Comparison of ENCODE assay signal across 8 mouse cellular contexts in genomic region chr11:84523841-84524510, GRCm38 (mm10). TPM values are rescaled to one million over a fixed set of nuclear protein-coding genes. Genes with fewer than 3 reads are reported as not detected.
DNase-seq lines count a peak whose midpoint lies in the region; ATAC-seq lines count a peak whose summit lies in the region.

No protein-coding gene starts in this region.

- peaks cover 5% of the 10 kb centered on the region for H3K4me1 ChIP-seq in brown adipose tissue, adult 24 weeks (ENCODE audit: control insufficient read depth, insufficient read depth, insufficient read length, low read length)
- peaks cover 47% of the 10 kb centered on the region for H3K4me1 ChIP-seq in heart, embryonic 13.5 days
- peaks cover 58% of the 10 kb centered on the region for H3K4me1 ChIP-seq in limb, embryonic 10.5 days
- H3K4me1 ChIP-seq in stomach, embryonic 15.5 days, result peaks cover 36% of the 10 kb centered on the region

- H3K9me3 ChIP-seq in heart, embryonic 13.5 days, result no peaks in the 10 kb centered on the region
- H3K9me3 ChIP-seq in limb, embryonic 10.5 days (replicated peaks), result no peaks in the 10 kb centered on the region
- H3K9me3 ChIP-seq in stomach, embryonic 15.5 days, result no peaks in the 10 kb centered on the region

- no peak overlapping the region for H3K9ac ChIP-seq in heart, embryonic 13.5 days
- H3K9ac ChIP-seq in stomach, embryonic 15.5 days, result no peak overlapping the region

- 0 out of 2 replicates have a peak overlapping the region, but pooled peaks have one; percentile 1 for H3K4me3 ChIP-seq in brown adipose tissue, adult 24 weeks (ENCODE audit: insufficient read depth, low read depth, low read length)
- H3K4me3 ChIP-seq in heart, embryonic 13.5 days, result peak overlapping the region; percentile 57
- H3K4me3 ChIP-seq in limb, embryonic 10.5 days, result peak overlapping the region; percentile 60
- peak overlapping the region; percentile 3 for H3K4me3 ChIP-seq in stomach, embryonic 15.5 days (replicated peaks)

- no peak overlapping the region for H3K27ac ChIP-seq in brown adipose tissue, adult 24 weeks (replicated peaks; ENCODE audit: low read depth, low read length)
- H3K27ac ChIP-seq in heart, embryonic 13.5 days (replicated peaks), result no peak overlapping the region
- H3K27ac ChIP-seq in limb, embryonic 10.5 days, result no peak overlapping the region
- no peak overlapping the region for H3K27ac ChIP-seq in stomach, embryonic 15.5 days

- intact Hi-C loops in gastrocnemius, postnatal 14 days (cut with DNase I; ENCODE audit: low total_unique reads), result no loop called here

- WGBS in heart, embryonic 13.5 days, result 1% methylated on average over 35 of the region's 35 CpGs
- WGBS in limb, embryonic 10.5 days, result under 1% methylated on average over 35 of the region's 35 CpGs
- 1% methylated on average over 35 of the region's 35 CpGs for WGBS in stomach, embryonic 15.5 days

- H3K4me2 ChIP-seq in heart, embryonic 13.5 days, result peak overlapping the region; percentile 81
- peak overlapping the region; percentile 85 for H3K4me2 ChIP-seq in stomach, embryonic 15.5 days

- H3K27me3 ChIP-seq in heart, embryonic 13.5 days (replicated peaks), result peaks cover 100% of the 10 kb centered on the region
- H3K27me3 ChIP-seq in limb, embryonic 10.5 days (ENCODE audit: low read depth, poor library complexity, severe bottlenecking), result peaks cover 100% of the 10 kb centered on the region
- peaks cover 98% of the 10 kb centered on the region for H3K27me3 ChIP-seq in stomach, embryonic 15.5 days (replicated peaks)

- H3K36me3 ChIP-seq in heart, embryonic 13.5 days, result no peaks in the 10 kb centered on the region
- no peaks in the 10 kb centered on the region for H3K36me3 ChIP-seq in limb, embryonic 10.5 days
- H3K36me3 ChIP-seq in stomach, embryonic 15.5 days, result no peaks in the 10 kb centered on the region

- peak; percentile 49 for DNase-seq in cerebellum, adult 11 months
- no peak for DNase-seq in cerebellum, postnatal 4 days (ENCODE audit: low spot score in 2 of 2)
- peak; percentile 71 for DNase-seq in limb, embryonic 10.5 days (ENCODE audit: low spot score)
- no peak for DNase-seq in c-Kit-positive CD71-positive TER-119-positive erythroid progenitor cells, embryonic 14.5 days (ENCODE audit: low spot score)
- no peak for DNase-seq in gastrocnemius, postnatal 14 days

- no peak for ATAC-seq in heart, embryonic 13.5 days (ENCODE audit: extremely low read depth, insufficient number of reproducible peaks, low FRiP score, low TSS enrichment)
- ATAC-seq in stomach, embryonic 15.5 days (ENCODE audit: insufficient read depth, low FRiP score, low read depth), result no peak

RNA-seq across cellular contexts. Expression of gene Lhx1, which starts 1.4 kb away (rescaled TPM):
- 0.32 TPM in 1 of 2 replicates, not detected in the other for polyA plus RNA-seq in brown adipose tissue, adult 24 weeks (2012; ENCODE audit: insufficient read depth, insufficient read length, missing spikeins)
- 0.06 TPM in 1 of 2 replicates, not detected in the other for polyA plus RNA-seq in heart, embryonic 13.5 days (2015; fragmentation: Nextera tagmentation; extraction: Ambion mirVana)
- polyA plus RNA-seq in limb, embryonic 10.5 days (2016; fragmentation: Nextera tagmentation; extraction: Ambion mirVana), result 0.16 and 0.31 TPM in 2 replicates
- 0.40 and 0.42 TPM in 2 replicates for polyA plus RNA-seq in stomach, embryonic 15.5 days (2015; fragmentation: Nextera tagmentation; extraction: Ambion mirVana)
- not detected for total RNA-seq in gastrocnemius, postnatal 14 days (2021)

RNA-seq across cellular contexts. Expression of gene Aatf, which starts 10.7 kb away (rescaled TPM):
- 8.8 and 12.6 TPM in 2 replicates for polyA plus RNA-seq in brown adipose tissue, adult 24 weeks (2012; ENCODE audit: insufficient read depth, insufficient read length, missing spikeins)
- polyA plus RNA-seq in heart, embryonic 13.5 days (2015; fragmentation: Nextera tagmentation; extraction: Ambion mirVana), result 28.2 and 29.8 TPM in 2 replicates
- 52.5 and 56.7 TPM in 2 replicates for polyA plus RNA-seq in limb, embryonic 10.5 days (2016; fragmentation: Nextera tagmentation; extraction: Ambion mirVana)
- polyA plus RNA-seq in stomach, embryonic 15.5 days (2015; fragmentation: Nextera tagmentation; extraction: Ambion mirVana), result 50.4 and 60.4 TPM in 2 replicates
- 10 to 100 TPM; 10.5 to 10.9 TPM for total RNA-seq in gastrocnemius, postnatal 14 days (2021)

Comparison
In these comparisons a context has a peak if more than half of its experiments do, and no peak if none do; other contexts are left out.
1. DNase-seq: peak in cerebellum, adult 11 months (single experiment) and limb, embryonic 10.5 days (single experiment); none in cerebellum, postnatal 4 days (0 of 2), c-Kit-positive CD71-positive TER-119-positive erythroid progenitor cells, embryonic 14.5 days (single experiment) and gastrocnemius, postnatal 14 days (single experiment).
2. H3K4me3 ChIP-seq: peak in every context shown above with its lines; median percentile 60 in limb, embryonic 10.5 days; 57 in heart, embryonic 13.5 days; 3 in stomach, embryonic 15.5 days; 1 in brown adipose tissue, adult 24 weeks.